Mouse (Mus musculus): ENCODE measurements around the gene Slc36a4. TPM values are rescaled to one million over a fixed set of nuclear protein-coding genes. Genes with fewer than 3 reads are reported as not detected.

The Slc36a4 gene
- polyA plus RNA-seq, 1 experiment from 2014 or later: 22.8 TPM

GRCm38 (mm10) chr9:15772766-15773165 is 63.2 kb downstream of the Slc36a4 start:
- Histone ChIP-seq H3K4me2 (replicated peaks) (no peak overlapping the region), H3K4me1 (peaks cover 21% of the 10 kb centered on the region), H3K4me3 (no peak overlapping the region), H3K9me3 (no peaks in the 10 kb centered on the region), H3K27ac (no peak overlapping the region), H3K27me3 (no peaks in the 10 kb centered on the region), H3K36me3 (no peaks in the 10 kb centered on the region), H3K9ac (no peak overlapping the region)
- ATAC-seq (ENCODE audit: low FRiP score, low read depth): no peak
- WGBS: 87% methylated on average over 12 of the region's 12 CpGs

- H3K4me2 ChIP-seq (replicated peaks): no peak overlapping the region
- H3K4me1 ChIP-seq: peaks cover 21% of the 10 kb centered on the region
- no peak for ATAC-seq (ENCODE audit: low FRiP score, low read depth)
- no peak overlapping the region for H3K4me3 ChIP-seq
- no peak overlapping the region for H3K9ac ChIP-seq
- 56% methylated on average over 4 of the region's 4 CpGs for WGBS
- no peak overlapping the region for H3K27ac ChIP-seq
- no peaks in the 10 kb centered on the region for H3K27me3 ChIP-seq
- H3K36me3 ChIP-seq: no peaks in the 10 kb centered on the region
- no peaks in the 10 kb centered on the region for H3K9me3 ChIP-seq
Observed at GRCm38 (mm10) chr9:15773426-15773825, 63.9 kb downstream of the Slc36a4 start.

- H3K4me1 ChIP-seq: peaks cover 21% of the 10 kb centered on the region
- no peaks in the 10 kb centered on the region for H3K27me3 ChIP-seq
- no peak overlapping the region for H3K9ac ChIP-seq
- no peaks in the 10 kb centered on the region for H3K9me3 ChIP-seq
- peak overlapping the region; percentile 48; the same call in 1 of the 2 replicates for H3K27ac ChIP-seq
- no peak overlapping the region for H3K4me2 ChIP-seq (replicated peaks)
- peak; percentile 57 for ATAC-seq (ENCODE audit: low FRiP score, low read depth)
- WGBS: 55% methylated on average over 1 of the region's 1 CpGs
- H3K4me3 ChIP-seq: no peak overlapping the region
- H3K36me3 ChIP-seq: no peaks in the 10 kb centered on the region
Observed at GRCm38 (mm10) chr9:15774911-15775310, 65.4 kb downstream of the Slc36a4 start.

GRCm38 (mm10) chr9:15781936-15782335 is 72.4 kb downstream of the Slc36a4 start:
- no peaks in the 10 kb centered on the region for H3K9me3 ChIP-seq
- H3K27ac ChIP-seq: no peak overlapping the region
- no peak overlapping the region for H3K4me3 ChIP-seq
- H3K4me1 ChIP-seq: no peaks in the 10 kb centered on the region
- ATAC-seq (ENCODE audit: low FRiP score, low read depth): no peak
- WGBS: 73% methylated on average over 4 of the region's 4 CpGs
- no peak overlapping the region for H3K9ac ChIP-seq
- H3K4me2 ChIP-seq (replicated peaks): no peak overlapping the region
- no peaks in the 10 kb centered on the region for H3K27me3 ChIP-seq
- no peaks in the 10 kb centered on the region for H3K36me3 ChIP-seq

- WGBS: 49% methylated on average over 3 of the region's 3 CpGs
- Histone ChIP-seq H3K9me3 (no peaks in the 10 kb centered on the region), H3K36me3 (no peaks in the 10 kb centered on the region), H3K4me1 (no peaks in the 10 kb centered on the region), H3K9ac (no peak overlapping the region), H3K4me2 (replicated peaks) (no peak overlapping the region), H3K4me3 (no peak overlapping the region), H3K27ac (no peak overlapping the region), H3K27me3 (no peaks in the 10 kb centered on the region)
- ATAC-seq (ENCODE audit: low FRiP score, low read depth): no peak
Observed at GRCm38 (mm10) chr9:15786192-15786591, 76.7 kb downstream of the Slc36a4 start.

GRCm38 (mm10) chr9:15786610-15787009 is 77.1 kb downstream of the Slc36a4 start:
- 81% methylated on average over 2 of the region's 2 CpGs for WGBS
- H3K27me3 ChIP-seq: no peaks in the 10 kb centered on the region
- no peak overlapping the region for H3K4me2 ChIP-seq (replicated peaks)

GRCm38 (mm10) chr9:15792076-15792475 is 82.5 kb downstream of the Slc36a4 start:
- Histone ChIP-seq H3K36me3 (no peaks in the 10 kb centered on the region), H3K27me3 (no peaks in the 10 kb centered on the region), H3K4me2 (replicated peaks) (no peak overlapping the region), H3K4me3 (no peak overlapping the region), H3K4me1 (no peaks in the 10 kb centered on the region), H3K27ac (no peak overlapping the region), H3K9ac (no peak overlapping the region), H3K9me3 (no peaks in the 10 kb centered on the region)
- 90% methylated on average over 9 of the region's 9 CpGs for WGBS
- no peak for ATAC-seq (ENCODE audit: low FRiP score, low read depth)

More at GRCm38 (mm10) chr9:15786610-15787009, 77.1 kb downstream of the Slc36a4 start:
- ATAC-seq (ENCODE audit: low FRiP score, low read depth): no peak
- H3K9ac ChIP-seq: no peak overlapping the region
- no peak overlapping the region for H3K27ac ChIP-seq
- no peak overlapping the region for H3K4me3 ChIP-seq
- H3K4me1 ChIP-seq: no peaks in the 10 kb centered on the region
- H3K36me3 ChIP-seq: no peaks in the 10 kb centered on the region
- H3K9me3 ChIP-seq: no peaks in the 10 kb centered on the region

Other genes with a start within 250 kb of the Slc36a4 start
- 2.8 and 3.3 TPM in 2 replicates for gene Smco4, start 216.3 kb upstream of the Slc36a4 start, polyA plus RNA-seq (2015; fragmentation: Nextera tagmentation; extraction: Ambion mirVana)
- 0.09 and 0.15 TPM in 2 replicates for gene Deup1, start 81.8 kb upstream of the Slc36a4 start, polyA plus RNA-seq (2015; fragmentation: Nextera tagmentation; extraction: Ambion mirVana)
- not detected in 2 replicates for gene Mtnr1b, start 164.8 kb downstream of the Slc36a4 start, polyA plus RNA-seq (2015; fragmentation: Nextera tagmentation; extraction: Ambion mirVana)